Mouse (Mus musculus): ENCODE data around the gene Alox12e.
A peak's percentile ranks its signal among the peaks of the same experiment; 100 is the strongest.

Alox12e gene

GRCm38 (mm10) chr11:70322528-70322927 lies at the start of gene Alox12e:
Gene Alox12e (minus strand): TSS chr11:70322628.
- TF ChIP-seq GATA4 (IDR thresholded peaks at IDR 0.05; ENCODE audit: insufficient replicate concordance, low read length): no peak

GRCm38 (mm10) chr11:70351868-70352267 lies 29.4 kb upstream of the Alox12e start, which contains the start of gene Alox15:
Gene Alox15 (minus strand): TSS chr11:70352031.
- no peak for TF ChIP-seq GATA4 (IDR thresholded peaks at IDR 0.05; ENCODE audit: insufficient replicate concordance, low read length)

- TF ChIP-seq GATA4 (IDR thresholded peaks at IDR 0.05; ENCODE audit: insufficient replicate concordance, low read length): no peak
Observed at GRCm38 (mm10) chr11:70348630-70349029, 26.2 kb upstream of the Alox12e start.

GRCm38 (mm10) chr11:70347861-70348260 lies 25.4 kb upstream of the Alox12e start:
- TF ChIP-seq GATA4 (IDR thresholded peaks at IDR 0.05; ENCODE audit: insufficient replicate concordance, low read length): no peak

GRCm38 (mm10) chr11:70345546-70345945 lies 23.1 kb upstream of the Alox12e start:
- TF ChIP-seq GATA4 (IDR thresholded peaks at IDR 0.05; ENCODE audit: insufficient replicate concordance, low read length): no peak

- TF ChIP-seq GATA4 (IDR thresholded peaks at IDR 0.05; ENCODE audit: insufficient replicate concordance, low read length): no peak
Observed at GRCm38 (mm10) chr11:70345061-70345460, 22.6 kb upstream of the Alox12e start.

GRCm38 (mm10) chr11:70339481-70339880 lies 17.1 kb upstream of the Alox12e start:
- no peak for TF ChIP-seq GATA4 (IDR thresholded peaks at IDR 0.05; ENCODE audit: insufficient replicate concordance, low read length)

GRCm38 (mm10) chr11:70334477-70334876 lies 12.0 kb upstream of the Alox12e start:
- no peak for TF ChIP-seq GATA4 (IDR thresholded peaks at IDR 0.05; ENCODE audit: insufficient replicate concordance, low read length)

- TF ChIP-seq GATA4 (IDR thresholded peaks at IDR 0.05; ENCODE audit: insufficient replicate concordance, low read length): no peak
Observed at GRCm38 (mm10) chr11:70324726-70325125, 2.3 kb upstream of the Alox12e start.

- no peak for TF ChIP-seq GATA4 (IDR thresholded peaks at IDR 0.05; ENCODE audit: insufficient replicate concordance, low read length)
Observed at GRCm38 (mm10) chr11:70321664-70322063, 764 bp downstream of the Alox12e start.

- no peak for TF ChIP-seq GATA4 (IDR thresholded peaks at IDR 0.05; ENCODE audit: insufficient replicate concordance, low read length)
Observed at GRCm38 (mm10) chr11:70319614-70320013, 2.8 kb downstream of the Alox12e start.

GRCm38 (mm10) chr11:70313833-70314232 lies 8.6 kb downstream of the Alox12e start:
- TF ChIP-seq GATA4 (IDR thresholded peaks at IDR 0.05; ENCODE audit: insufficient replicate concordance, low read length): no peak

GRCm38 (mm10) chr11:70309341-70309740 lies 13.1 kb downstream of the Alox12e start:
- TF ChIP-seq GATA4 (IDR thresholded peaks at IDR 0.05; ENCODE audit: insufficient replicate concordance, low read length): no peak

GRCm38 (mm10) chr11:70308296-70308695 lies 14.1 kb downstream of the Alox12e start:
- TF ChIP-seq GATA4 (IDR thresholded peaks at IDR 0.05; ENCODE audit: insufficient replicate concordance, low read length): no peak

GRCm38 (mm10) chr11:70306159-70306558 lies 16.3 kb downstream of the Alox12e start:
- TF ChIP-seq GATA4 (IDR thresholded peaks at IDR 0.05; ENCODE audit: insufficient replicate concordance, low read length): peak; percentile 88; the same call in 1 of the 2 replicates

GRCm38 (mm10) chr11:70302293-70302692 lies 20.1 kb downstream of the Alox12e start:
- peak; percentile 96 for TF ChIP-seq GATA4 (IDR thresholded peaks at IDR 0.05; ENCODE audit: insufficient replicate concordance, low read length)

- peak; percentile 44; the same call in 1 of the 2 replicates for TF ChIP-seq GATA4 (IDR thresholded peaks at IDR 0.05; ENCODE audit: insufficient replicate concordance, low read length)
Observed at GRCm38 (mm10) chr11:70297836-70298454, 24.5 kb downstream of the Alox12e start.
